24 mouse cellular contexts compared by ENCODE assay signal in genomic region chr4:142452614-142453013, GRCm38 (mm10).
A peak's percentile ranks its signal among the peaks of the same experiment; 100 is the strongest.
DNase-seq lines count a peak whose midpoint lies in the region; ATAC-seq lines count a peak whose summit lies in the region.
"Had no signal": no experiment of that assay in that cellular context is flagged by ENCODE, and none has a peak within 500 bp of the region (broad histone marks: within the 10 kb centered on the region; RNA-seq: fewer than 3 reads in every experiment).

No protein-coding gene starts in this region.

- no peak overlapping the region for H3K4me2 ChIP-seq in forebrain, embryonic 11.5 days (ENCODE audit: low read depth, low read length, severe bottlenecking)
- no peak overlapping the region for H3K4me2 ChIP-seq in forebrain, embryonic 14.5 days (ENCODE audit: low read length)
- peak overlapping the region; percentile 21 for H3K4me2 ChIP-seq in forebrain, embryonic 12.5 days
- no peak overlapping the region for H3K4me2 ChIP-seq in intestine, embryonic 16.5 days (ENCODE audit: low read depth, low read length)
- H3K4me2 ChIP-seq in midbrain, embryonic 13.5 days (replicated peaks): no peak overlapping the region
- H3K4me2 ChIP-seq: hindbrain, embryonic 12.5 days; kidney, embryonic 15.5 days; midbrain, embryonic 15.5 days had no signal

- H3K9me3 ChIP-seq in forebrain, embryonic 11.5 days (ENCODE audit: control insufficient read depth, low read length): no peaks in the 10 kb centered on the region
- H3K9me3 ChIP-seq in forebrain, embryonic 14.5 days (replicated peaks; ENCODE audit: control insufficient read depth, low read length): no peaks in the 10 kb centered on the region
- no peaks in the 10 kb centered on the region for H3K9me3 ChIP-seq in forebrain, embryonic 12.5 days
- no peaks in the 10 kb centered on the region for H3K9me3 ChIP-seq in intestine, embryonic 16.5 days (ENCODE audit: control insufficient read depth, low read length)
- H3K9me3 ChIP-seq in midbrain, embryonic 13.5 days: no peaks in the 10 kb centered on the region
- H3K9me3 ChIP-seq: hindbrain, embryonic 12.5 days; kidney, embryonic 15.5 days; midbrain, embryonic 15.5 days had no signal

- no peaks in the 10 kb centered on the region for H3K36me3 ChIP-seq in forebrain, embryonic 11.5 days (ENCODE audit: control insufficient read depth, insufficient read depth, low read length)
- no peaks in the 10 kb centered on the region for H3K36me3 ChIP-seq in forebrain, embryonic 14.5 days (ENCODE audit: control insufficient read depth, insufficient read depth, low read length)
- H3K36me3 ChIP-seq in forebrain, embryonic 12.5 days (replicated peaks): no peaks in the 10 kb centered on the region
- no peaks in the 10 kb centered on the region for H3K36me3 ChIP-seq in intestine, embryonic 16.5 days (ENCODE audit: control insufficient read depth, insufficient read depth, low read length)
- H3K36me3 ChIP-seq in midbrain, embryonic 13.5 days: no peaks in the 10 kb centered on the region
- H3K36me3 ChIP-seq: hindbrain, embryonic 12.5 days; kidney, embryonic 15.5 days; midbrain, embryonic 15.5 days had no signal

- peak overlapping the region; percentile 46; the same call in 1 of the 2 replicates for H3K27ac ChIP-seq in forebrain, embryonic 11.5 days (ENCODE audit: low read depth, low read length)
- no peak overlapping the region for H3K27ac ChIP-seq in forebrain, embryonic 14.5 days (ENCODE audit: low read depth, low read length)
- H3K27ac ChIP-seq in forebrain, embryonic 12.5 days: peak overlapping the region; percentile 73
- H3K27ac ChIP-seq in intestine, embryonic 16.5 days (ENCODE audit: low read length): no peak overlapping the region
- H3K27ac ChIP-seq in midbrain, embryonic 13.5 days: no peak overlapping the region
- H3K27ac ChIP-seq: hindbrain, embryonic 12.5 days; hindbrain, postnatal 0 days; kidney, embryonic 15.5 days; layer of hippocampus, adult 2 months; left cerebral cortex, adult 2 months; liver, embryonic 14.5 days; midbrain, embryonic 15.5 days had no signal

- peaks cover 24% of the 10 kb centered on the region for H3K4me1 ChIP-seq in forebrain, embryonic 11.5 days (replicated peaks; ENCODE audit: control insufficient read depth, insufficient read depth, low read length)
- H3K4me1 ChIP-seq in forebrain, embryonic 14.5 days (ENCODE audit: control insufficient read depth, insufficient read depth, low read length): peaks cover 30% of the 10 kb centered on the region
- peaks cover 54% of the 10 kb centered on the region for H3K4me1 ChIP-seq in forebrain, embryonic 12.5 days
- no peaks in the 10 kb centered on the region for H3K4me1 ChIP-seq in intestine, embryonic 16.5 days (ENCODE audit: control insufficient read depth, insufficient read depth, low read length)
- peaks cover 16% of the 10 kb centered on the region for H3K4me1 ChIP-seq in midbrain, embryonic 13.5 days (replicated peaks)

- H3K27me3 ChIP-seq in forebrain, embryonic 11.5 days (ENCODE audit: control insufficient read depth, insufficient read depth, low read length): no peaks in the 10 kb centered on the region
- H3K27me3 ChIP-seq in forebrain, embryonic 14.5 days (replicated peaks; ENCODE audit: control insufficient read depth, insufficient read depth, low read length): no peaks in the 10 kb centered on the region
- no peaks in the 10 kb centered on the region for H3K27me3 ChIP-seq in forebrain, embryonic 12.5 days
- no peaks in the 10 kb centered on the region for H3K27me3 ChIP-seq in intestine, embryonic 16.5 days (replicated peaks; ENCODE audit: control insufficient read depth, insufficient read depth, low read length)
- no peaks in the 10 kb centered on the region for H3K27me3 ChIP-seq in midbrain, embryonic 13.5 days
- H3K27me3 ChIP-seq: hindbrain, embryonic 12.5 days; kidney, embryonic 15.5 days; midbrain, embryonic 15.5 days had no signal

- intact Hi-C loops in heart, postnatal 14 days (cut with DNase I): no loop called here

- DNase-seq in forebrain, embryonic 11.5 days (ENCODE audit: low spot score): no peak
- no peak for DNase-seq in forebrain, embryonic 14.5 days (ENCODE audit: low spot score)
- peak; percentile 19 for DNase-seq in Muller cell, postnatal 12 days (ENCODE audit: inconsistent ontology term)
- DNase-seq in heart, postnatal 14 days: no peak
- no peak for DNase-seq in kidney, adult 11 months
- DNase-seq: adrenal gland, postnatal 25 days; cerebellum, adult 11-12 months; cerebellum, adult 9-11 months; gastrocnemius, postnatal 10 days; kidney, adult 18-20 months; kidney, postnatal 25 days; liver; thymus, postnatal 4 days had no signal

- 15% methylated on average over 11 of the region's 11 CpGs for WGBS in forebrain, embryonic 11.5 days
- 9% methylated on average over 11 of the region's 11 CpGs for whole genome bisulfite sequencing in forebrain, embryonic 14.5 days
- WGBS in forebrain, embryonic 12.5 days: 12% methylated on average over 11 of the region's 11 CpGs
- 45% methylated on average over 11 of the region's 11 CpGs for WGBS in intestine, embryonic 16.5 days
- WGBS in midbrain, embryonic 13.5 days: 28% methylated on average over 11 of the region's 11 CpGs

- no peak overlapping the region for H3K4me3 ChIP-seq in forebrain, embryonic 11.5 days (ENCODE audit: low read depth, low read length)
- H3K4me3 ChIP-seq in forebrain, embryonic 14.5 days (ENCODE audit: low read depth, low read length): no peak overlapping the region
- H3K4me3 ChIP-seq in forebrain, embryonic 12.5 days (replicated peaks): no peak overlapping the region
- no peak overlapping the region for H3K4me3 ChIP-seq in intestine, embryonic 16.5 days (ENCODE audit: low read length)
- no peak overlapping the region for H3K4me3 ChIP-seq in midbrain, embryonic 13.5 days (replicated peaks)
- H3K4me3 ChIP-seq: hindbrain, embryonic 12.5 days; kidney, embryonic 15.5 days; layer of hippocampus, adult 2 months; left cerebral cortex, adult 2 months; midbrain, embryonic 15.5 days had no signal

- no peak overlapping the region for H3K9ac ChIP-seq in forebrain, embryonic 11.5 days (ENCODE audit: low read length)
- no peak overlapping the region for H3K9ac ChIP-seq in forebrain, embryonic 14.5 days (ENCODE audit: low read length)
- no peak overlapping the region for H3K9ac ChIP-seq in forebrain, embryonic 12.5 days
- H3K9ac ChIP-seq in intestine, embryonic 16.5 days (ENCODE audit: low read depth, low read length): no peak overlapping the region
- H3K9ac ChIP-seq in midbrain, embryonic 13.5 days (replicated peaks): no peak overlapping the region
- H3K9ac ChIP-seq: hindbrain, embryonic 12.5 days; kidney, embryonic 15.5 days; liver, embryonic 14.5 days; midbrain, embryonic 15.5 days had no signal

- no peak for ATAC-seq in forebrain, embryonic 11.5 days (replicated peaks; ENCODE audit: low FRiP score)
- no peak for ATAC-seq in forebrain, embryonic 14.5 days
- no peak for ATAC-seq in forebrain, embryonic 12.5 days (ENCODE audit: low FRiP score)
- 0 out of 2 replicates have a peak, but pooled peaks have one; percentile 44 for ATAC-seq in intestine, embryonic 16.5 days
- no peak for ATAC-seq in midbrain, embryonic 13.5 days
- ATAC-seq: hindbrain, postnatal 0 days; lung, postnatal 0 days had no signal

Comparison
In these comparisons a context has a peak if more than half of its experiments do, and no peak if none do; other contexts are left out.
1. H3K27ac ChIP-seq: peak in forebrain, embryonic 11.5 days (single experiment) and forebrain, embryonic 12.5 days (single experiment); none in forebrain, embryonic 14.5 days (single experiment), intestine, embryonic 16.5 days (single experiment) and midbrain, embryonic 13.5 days (single experiment).